Mouse (Mus musculus): ENCODE measurements around the gene Gli2.

Gene Gli2

DNA sequence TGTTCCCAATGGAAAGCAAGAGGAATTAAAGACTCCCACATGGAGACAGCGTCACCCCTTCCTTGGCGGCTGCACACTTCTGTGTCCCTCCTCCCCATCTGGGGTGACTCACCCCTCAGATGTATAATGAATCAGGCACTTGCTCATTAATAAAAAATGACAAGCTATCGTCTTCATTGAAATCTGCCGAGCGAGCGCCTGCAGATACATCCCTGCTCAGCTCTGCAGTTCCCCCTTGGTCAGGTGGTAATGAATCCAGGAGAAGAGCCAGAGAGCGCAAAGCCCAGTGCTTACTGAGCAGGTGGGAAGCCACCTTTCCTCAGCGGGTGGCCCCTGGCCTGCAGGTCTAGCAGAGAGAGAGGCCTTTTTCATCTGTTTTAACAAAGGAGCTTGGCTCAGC, 112.1 kb downstream of the Gli2 start:
- no peak for DNase-seq (ENCODE audit: low read depth)

DNA sequence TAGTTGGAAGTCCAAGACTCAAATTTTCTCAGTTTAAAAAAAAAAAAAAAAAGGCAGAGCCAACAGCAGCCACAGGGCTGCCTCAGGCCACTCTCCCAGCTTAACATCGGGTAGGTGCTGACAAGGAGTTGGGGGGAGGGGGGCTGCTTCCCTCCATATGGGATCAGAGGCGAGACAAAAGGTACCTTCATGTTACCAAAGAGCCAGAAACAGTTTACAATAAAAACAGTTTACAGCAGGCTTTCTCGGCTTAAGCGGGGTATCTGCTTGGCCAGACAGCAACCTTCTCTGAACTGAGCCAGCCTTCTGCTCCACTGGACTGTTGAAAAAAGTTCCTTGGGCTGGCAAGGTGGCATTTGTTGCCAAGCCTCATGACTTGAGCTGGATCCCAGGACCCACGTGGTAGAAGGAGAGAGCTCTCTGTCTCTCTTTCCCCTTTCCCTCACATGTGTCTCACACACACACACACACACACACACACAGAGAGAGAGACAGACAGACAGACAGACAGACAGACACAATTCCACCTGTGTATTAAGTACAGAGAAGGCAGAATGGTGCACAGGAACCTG, 113.1 kb downstream of the Gli2 start:
- no peak for DNase-seq (ENCODE audit: low read depth)

DNA sequence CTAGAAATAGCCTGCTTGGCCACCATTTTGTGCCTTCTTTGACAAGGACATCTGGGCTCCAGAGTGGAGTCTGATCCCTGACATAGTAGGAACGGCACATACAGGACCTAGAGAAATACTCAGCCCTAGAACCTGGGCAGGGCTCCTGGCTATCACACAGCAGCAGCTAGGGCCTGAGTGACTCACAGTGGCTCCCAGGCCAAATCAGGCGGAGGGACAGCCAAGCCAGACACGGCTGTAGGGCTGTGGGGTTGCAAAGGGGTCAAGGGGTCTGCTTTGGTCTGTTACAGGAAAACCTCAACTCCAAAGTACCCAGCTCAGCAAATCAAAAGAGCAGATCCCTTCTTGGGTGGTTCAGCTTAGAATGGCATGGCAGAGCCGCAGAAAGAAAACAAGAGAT, 115.2 kb downstream of the Gli2 start:
- no peak for DNase-seq (ENCODE audit: low read depth)

DNA sequence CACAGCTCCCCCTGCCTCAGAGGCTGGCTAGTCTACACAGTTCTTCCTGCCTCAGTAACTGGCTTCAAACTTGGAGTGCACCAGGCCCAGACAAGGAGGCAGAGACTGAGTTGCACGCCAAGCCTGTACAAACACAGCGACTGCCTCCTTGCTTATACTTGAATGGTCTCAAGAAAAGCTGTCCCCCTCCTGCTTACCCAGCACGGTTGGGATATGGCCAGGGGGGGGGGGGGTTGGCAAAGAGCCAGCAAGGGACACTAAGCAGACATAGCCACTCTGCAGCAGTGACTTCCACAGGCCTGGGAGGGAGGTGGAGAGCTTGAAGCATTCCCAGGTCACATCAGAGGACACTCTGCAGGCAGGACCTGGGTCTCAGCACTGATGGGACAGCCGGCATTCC, 117.3 kb downstream of the Gli2 start:
- DNase-seq (ENCODE audit: low read depth): no peak

DNA sequence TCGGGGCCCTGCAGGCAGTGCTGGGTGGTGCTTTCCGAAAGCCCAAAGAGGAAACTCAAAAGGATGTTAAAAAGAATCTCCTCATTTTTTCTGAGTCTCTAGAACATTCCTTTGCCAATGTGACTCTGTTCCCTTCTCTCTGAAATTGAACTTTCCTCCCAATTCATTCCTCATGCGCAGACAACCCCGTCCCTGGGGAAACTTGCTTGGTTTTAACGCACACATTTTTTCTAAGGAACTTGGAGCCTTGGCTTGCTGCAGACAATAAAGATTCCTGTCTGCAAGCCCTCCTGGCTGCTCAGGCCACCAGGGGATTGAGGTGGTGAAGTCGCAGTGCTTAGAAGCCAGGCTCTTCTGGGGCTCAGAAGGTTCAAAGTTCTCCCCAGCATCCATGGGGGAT, 117.9 kb downstream of the Gli2 start:
- no peak for DNase-seq (ENCODE audit: low read depth)

DNA sequence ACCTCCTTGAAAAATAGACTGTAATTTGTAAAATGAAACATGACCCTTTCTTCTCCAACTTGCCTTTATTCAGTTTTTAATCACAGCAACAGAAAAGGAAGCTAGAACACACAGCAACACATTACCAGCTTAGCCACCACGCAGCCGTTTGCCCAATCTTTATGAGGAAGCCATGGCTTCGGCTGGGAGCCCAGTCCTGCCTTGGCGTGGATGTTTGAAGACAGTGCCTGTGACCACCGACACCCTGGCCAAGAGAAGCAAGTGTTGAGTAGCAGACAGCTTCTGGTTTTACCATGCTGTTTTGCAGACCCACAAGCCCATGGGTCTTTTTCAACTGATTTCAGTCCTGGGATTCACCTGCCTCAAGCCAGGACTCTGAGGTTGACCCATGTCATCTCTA, 121.3 kb downstream of the Gli2 start:
- DNase-seq (ENCODE audit: low read depth): no peak

DNA sequence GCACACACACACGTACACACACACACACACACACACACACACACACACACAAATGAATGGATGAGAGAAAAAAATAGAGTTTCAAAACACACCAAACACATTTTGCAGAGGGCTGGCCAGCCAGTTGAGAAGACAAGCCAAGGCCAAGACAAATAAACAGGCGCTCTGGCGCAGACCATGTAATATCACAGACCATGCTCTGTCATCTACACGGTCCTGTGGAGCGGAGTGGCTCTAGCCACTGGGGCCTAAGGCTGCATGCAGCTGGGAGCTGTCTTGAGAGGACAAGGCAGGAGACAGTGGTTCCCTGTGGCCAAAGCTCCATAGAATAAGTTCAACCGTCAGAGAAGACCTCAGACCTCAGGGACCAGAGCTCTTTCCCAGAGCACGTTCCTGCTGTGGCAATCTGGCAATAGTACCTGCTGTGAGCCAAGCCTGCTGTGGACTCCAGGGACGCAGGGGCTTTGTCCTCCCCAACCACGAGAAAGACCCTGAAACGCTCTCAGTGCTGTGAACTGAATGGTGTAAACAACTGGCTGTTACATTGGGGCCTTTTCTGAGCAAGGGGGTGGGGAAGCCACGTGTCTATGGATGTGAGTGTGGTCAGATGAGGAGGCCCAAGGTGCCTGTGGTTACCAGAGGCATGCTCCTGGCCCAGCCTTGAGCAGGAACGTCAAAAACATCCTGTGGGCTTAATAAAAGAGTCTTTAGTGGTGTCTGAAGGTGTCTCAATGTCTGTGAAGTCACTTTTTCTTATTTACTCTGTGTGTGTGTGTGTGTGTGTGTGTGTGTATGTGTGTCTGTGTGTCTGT, 125.7 kb downstream of the Gli2 start:
- no peak for DNase-seq (ENCODE audit: low read depth)

DNA sequence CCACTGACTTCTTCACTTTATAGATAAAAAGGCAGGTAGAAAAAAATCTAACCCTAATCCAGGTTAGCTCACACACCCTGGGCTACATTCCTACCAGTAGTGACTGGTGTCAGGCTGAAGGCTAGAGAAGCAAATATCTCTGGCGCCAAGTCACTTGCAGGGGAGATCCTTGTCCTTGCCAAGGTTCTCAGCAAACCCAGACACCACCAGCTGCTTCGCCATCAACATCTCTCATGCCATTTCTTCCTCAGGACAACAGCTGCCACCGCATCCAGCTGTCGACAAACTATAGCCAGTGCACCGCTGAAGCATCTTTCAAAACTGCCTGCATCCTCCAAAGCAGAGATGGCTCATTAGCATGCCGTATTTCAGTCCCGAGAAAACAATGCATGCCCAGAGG, 126.9 kb downstream of the Gli2 start:
- DNase-seq (ENCODE audit: low read depth): no peak

DNA sequence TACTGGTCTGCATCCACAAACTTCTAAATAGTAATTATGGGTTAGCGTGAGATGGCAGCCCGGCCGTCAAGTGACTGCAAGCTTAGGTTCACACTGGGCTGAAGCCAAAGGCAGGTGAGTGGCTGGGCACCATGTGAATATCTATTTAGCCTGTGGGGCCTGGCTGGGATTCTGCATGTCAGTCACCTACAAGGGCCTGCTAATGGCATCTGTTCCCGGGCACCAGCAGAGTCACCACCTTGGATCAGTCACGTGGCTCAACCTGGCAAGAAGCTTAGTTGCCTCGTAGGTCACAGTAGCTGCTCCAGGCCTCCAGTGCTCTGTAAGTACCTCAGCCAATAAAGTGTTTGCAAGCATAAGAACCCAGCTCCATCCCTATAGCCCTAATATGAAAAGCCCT, 131.2 kb downstream of the Gli2 start:
- DNase-seq (ENCODE audit: low read depth): no peak

DNA sequence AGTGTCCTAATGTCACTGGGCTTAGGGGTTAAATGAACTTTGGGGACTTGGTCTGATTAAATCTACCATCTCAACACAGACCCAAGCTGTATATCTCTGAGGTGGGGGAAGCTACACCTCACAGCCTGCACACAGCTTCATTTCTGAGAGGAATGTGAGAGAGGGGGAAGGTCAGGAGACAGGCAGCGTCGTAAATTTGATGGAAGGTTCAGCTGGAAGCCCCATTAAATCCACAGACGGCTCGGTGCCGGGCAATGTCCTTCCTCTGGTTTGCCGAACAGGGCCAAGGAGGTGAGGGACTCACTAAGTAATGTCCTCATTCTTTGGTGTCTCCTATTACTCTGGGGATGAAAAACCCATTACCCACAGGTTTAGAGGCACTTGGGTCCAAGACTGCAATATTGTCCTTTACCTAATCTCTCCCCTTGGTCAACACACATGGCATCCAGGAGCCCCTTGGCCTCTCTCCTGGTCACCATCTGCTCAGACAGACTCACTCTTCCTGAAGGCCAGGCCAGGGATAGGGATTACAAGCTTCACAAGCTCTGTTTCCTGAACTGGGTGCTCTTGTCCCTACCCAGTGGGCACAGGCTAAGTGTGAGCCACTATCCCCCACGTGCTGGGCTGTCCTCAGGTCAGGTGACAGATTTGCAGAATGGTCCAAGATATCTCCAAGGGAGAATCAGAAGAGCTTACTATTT, 135.7 kb downstream of the Gli2 start:
- DNase-seq (ENCODE audit: low read depth): no peak

DNA sequence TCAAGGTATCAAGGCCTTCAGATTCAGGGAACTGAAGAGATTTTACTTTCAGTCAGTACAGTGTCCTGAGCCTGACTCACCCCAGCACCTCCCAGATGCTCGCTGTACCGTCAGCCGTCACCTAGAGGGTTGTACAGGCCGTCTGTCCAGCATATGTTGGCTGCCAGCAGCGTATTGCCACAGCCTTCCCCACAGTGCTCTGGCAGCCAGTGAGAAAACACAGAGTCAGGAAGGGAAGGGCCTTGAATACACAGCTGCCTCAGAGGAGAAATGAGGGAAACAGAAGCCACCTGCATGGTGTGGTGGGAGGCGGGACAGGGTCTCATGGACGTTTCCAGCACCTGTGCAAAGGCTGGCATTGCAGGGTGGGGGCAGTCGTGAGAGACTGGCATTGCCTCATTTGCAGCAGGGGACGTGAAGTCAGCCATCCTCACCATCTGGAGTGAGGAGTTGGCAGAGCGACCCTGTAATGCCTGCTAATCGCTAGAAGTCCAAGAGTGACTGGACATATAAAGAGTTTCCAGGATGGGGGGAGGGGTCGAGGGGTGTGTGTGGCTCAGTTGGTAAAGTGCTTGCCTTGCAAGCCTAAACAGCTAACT, 136.8 kb downstream of the Gli2 start:
- DNase-seq (ENCODE audit: low read depth): no peak

DNA sequence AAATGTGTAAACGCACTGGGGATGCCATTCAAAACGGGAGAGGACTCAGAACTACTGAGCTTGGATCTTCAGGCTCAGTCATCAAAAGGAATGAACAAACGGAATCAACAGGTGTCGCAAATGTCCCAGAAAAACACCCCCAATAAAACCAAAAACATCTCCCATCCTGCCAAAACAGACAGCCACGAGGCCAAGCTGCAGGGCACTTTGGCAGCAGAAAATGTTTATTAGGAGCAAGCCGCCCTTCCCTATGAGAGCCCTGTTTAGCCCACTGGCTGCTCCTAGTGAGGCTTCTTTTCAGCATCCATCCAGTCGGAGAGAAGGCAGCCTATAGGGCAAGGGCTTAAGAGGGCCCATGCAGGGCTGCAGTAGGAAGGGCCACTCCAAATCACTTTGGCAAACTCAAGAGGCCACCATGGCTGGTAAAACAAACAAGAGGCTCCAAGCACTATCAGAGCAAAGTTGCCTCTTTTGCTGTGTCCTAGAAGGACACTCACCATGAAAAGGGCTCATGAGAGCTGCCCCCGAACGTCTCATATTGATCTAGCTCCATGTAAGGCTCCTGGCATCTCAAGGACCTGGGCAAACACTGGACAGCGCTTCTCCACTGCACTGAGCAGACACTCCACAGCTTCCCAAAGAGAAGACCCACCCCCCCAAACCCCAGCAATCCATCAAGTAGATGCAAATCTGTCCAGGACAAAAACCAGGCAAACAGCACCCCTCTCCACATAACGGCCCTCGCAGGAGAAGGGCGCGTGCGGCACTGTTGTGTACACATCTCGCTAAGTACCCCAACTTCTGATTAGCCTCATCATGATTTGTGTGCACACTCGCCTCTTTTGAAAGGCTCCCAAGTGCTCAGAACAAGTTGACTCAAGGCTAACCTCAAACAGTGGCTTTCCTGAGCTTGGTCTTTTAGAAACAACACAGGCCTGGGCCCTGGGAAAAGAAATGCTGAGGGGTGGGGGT, 139.7 kb downstream of the Gli2 start:
- no peak for DNase-seq (ENCODE audit: low read depth)

DNA sequence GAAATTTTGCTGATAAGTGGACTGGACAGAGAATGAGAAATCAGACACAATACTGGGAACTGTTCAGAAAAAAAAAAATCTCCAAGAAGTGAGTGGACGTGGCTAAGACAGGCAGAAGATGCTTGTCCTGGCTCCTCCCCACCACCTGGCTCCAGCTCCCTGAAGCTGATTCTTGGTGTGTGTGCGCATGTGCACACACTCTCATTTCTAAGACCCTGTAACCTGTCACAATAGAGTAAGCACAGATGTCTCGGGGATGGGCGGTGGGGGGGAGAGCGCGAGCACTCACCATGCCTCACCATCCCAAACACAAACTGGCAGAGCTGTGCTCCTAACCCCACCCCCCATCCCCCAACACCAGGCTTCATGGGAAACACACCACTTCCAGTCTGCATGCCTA, 140.5 kb downstream of the Gli2 start:
- DNase-seq (ENCODE audit: low read depth): no peak

DNA sequence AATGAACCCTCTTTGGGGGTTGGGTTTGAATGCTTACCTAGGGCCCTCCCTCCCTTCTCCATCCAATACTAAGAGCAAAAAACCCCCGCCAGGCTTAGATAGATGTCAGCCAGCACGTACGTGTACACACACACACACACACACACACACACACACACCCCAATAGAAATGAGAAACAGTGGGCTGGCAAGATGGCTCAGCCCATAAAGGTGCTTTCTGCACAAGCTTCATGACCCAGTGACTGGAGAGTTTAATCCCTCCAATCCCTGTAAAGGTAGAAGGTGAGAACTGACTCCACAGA, 142.0 kb downstream of the Gli2 start:
- DNase-seq (ENCODE audit: low read depth): no peak

DNA sequence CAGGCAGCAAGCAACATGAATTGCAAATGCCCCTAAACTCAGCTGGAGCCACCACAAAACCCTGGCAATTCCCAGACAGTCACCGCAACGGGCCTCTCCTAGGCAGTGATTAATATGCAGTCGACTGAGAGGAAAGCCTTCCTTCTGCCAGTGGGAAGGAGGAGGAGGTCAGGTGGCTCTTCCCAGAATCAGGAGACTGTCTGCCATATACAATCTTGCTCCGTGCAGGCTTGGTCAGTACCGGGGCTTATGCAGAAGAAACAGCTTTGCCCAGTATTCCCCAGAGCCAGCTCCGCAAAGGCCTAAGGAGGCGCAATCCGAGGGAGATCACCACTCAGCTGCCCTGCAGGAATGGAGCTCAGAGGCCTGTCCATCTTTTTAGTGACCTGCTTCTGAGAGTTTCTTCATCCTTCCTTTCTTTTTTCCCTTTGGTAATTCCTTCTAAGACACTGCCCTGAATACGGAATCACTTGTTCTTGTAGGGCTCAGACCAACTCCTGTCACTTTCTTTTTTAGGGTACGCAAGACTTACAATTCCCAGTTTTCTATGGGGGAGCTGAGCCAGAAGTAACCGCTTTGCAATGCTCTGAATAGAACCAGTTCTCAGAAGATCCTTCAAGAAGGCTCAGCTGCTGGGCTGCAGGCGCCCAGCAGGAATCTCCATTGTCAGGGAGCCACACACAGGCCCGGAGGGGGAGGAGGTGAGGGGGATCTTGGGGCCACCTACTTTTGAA, 142.6 kb downstream of the Gli2 start:
- DNase-seq (ENCODE audit: low read depth): no peak

DNA sequence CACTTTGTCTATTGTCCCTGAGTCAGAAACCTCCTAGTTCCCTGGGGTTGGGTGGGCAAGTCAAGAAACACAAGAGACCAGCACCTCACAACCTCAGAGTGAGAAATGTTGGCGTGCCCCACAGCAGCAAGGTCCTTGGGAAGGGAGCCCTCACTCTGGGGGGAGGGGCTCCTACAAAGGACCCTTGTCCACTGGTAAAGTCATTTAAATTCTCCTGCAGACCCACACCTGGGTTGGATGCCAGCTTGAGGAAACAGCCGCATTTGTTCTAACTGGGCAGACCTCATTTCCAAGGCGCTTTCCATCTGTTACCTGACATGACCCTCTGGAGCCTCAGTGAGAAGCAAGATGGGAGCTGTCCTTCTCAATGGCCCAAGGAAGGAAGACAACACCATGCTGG, 144.4 kb downstream of the Gli2 start:
- no peak for DNase-seq (ENCODE audit: low read depth)

DNA sequence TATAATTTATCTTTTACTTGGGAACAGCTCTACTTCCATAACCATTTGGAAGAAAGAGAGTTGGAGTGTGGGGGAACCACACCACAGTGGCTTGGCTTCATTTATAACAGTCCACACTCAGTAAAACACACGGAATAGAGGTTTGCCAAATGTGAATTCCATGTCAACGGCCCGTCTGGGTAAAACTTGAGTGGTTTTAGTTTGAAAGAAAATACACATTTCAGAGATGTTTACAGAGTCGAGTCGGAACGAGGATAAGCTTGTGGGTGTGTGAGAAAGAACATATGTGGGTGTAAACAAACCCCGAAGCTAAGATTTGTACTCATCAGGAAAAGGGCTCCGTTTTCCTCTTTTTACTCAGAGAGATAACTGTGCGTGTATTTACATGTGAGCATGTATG, 145.8 kb downstream of the Gli2 start:
- no peak for DNase-seq (ENCODE audit: low read depth)

DNA sequence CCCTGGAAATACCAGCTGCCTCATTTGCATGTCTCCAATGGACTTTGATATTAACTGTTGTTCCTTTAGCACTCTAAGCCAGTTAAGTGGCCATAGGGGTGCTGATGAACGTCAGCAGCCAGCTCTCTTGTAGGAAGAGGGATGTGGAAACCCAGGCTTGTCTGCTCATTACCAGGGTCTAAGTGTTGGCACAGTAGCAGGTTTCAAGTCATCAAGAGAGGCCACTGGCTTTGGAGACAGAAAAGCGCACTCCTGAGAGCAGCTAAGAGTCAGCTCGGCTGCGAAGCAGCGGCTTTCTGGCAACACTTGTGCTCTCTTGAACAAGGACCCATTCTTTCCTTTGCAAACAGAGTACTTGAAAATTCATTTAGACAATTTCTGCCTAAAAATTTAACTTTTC, 148.1 kb downstream of the Gli2 start:
- DNase-seq (ENCODE audit: low read depth): no peak

DNA sequence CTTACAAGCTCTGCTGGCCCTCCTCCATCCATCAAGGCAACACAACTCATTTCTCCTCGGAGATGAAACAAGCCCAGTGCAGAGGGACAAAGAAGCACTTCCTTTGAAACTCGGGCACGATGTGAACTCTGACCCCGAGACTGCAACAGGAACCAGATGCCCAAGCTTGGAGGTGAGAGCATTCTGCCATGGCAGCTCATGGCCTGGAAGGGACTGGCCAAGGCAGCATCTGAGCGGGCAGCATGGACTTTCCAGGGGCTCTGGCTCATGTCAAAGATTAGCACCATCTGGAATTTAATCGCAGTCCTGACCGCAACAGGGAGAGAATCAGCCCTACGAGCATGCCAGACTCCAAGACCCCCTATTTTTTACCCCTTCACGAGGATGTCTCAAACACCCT, 148.5 kb downstream of the Gli2 start:
- no peak for DNase-seq (ENCODE audit: low read depth)

DNA sequence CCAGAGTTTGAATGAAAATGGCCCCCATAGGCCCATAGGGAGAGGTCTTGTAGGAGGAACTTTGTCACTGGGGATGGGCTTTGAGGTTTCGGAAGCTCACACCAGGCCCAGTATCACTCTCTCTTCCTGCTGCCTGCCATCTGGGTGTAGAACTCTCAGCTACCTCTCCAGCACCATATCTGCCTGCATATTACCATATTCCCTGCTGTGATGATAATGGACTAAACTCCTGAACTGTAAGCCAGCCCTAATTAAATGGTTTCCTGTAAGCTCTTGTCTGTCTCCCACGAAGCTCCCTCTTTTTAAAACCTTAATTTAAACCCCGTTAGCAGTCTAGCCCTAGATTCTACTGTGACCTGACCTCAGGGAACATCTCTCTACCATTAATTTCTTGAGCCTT, 149.0 kb downstream of the Gli2 start:
- DNase-seq (ENCODE audit: low read depth): no peak

DNA sequence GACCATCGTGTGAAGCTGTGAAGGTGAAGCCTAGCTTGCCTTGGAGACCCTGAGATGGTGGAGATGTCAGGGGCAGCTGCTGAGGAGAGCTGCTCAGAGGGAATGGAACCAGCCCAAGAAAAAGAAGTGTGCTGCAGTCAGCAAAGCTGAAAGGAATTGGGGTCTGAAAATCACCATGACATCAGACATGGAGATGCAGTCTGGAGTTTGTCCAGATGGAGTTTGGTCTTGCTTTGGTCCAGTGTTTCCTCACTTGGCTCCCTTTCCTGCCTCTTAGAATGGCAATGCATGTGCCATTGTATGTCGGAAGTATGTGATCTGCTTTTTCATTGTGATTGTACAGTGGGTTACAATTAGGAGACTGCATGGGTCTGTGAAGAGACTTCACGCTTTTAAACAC, 149.7 kb downstream of the Gli2 start:
- no peak for DNase-seq (ENCODE audit: low read depth)
